Mouse (Mus musculus): ENCODE measurements around the gene Ccdc12.

Gene Ccdc12

DNA sequence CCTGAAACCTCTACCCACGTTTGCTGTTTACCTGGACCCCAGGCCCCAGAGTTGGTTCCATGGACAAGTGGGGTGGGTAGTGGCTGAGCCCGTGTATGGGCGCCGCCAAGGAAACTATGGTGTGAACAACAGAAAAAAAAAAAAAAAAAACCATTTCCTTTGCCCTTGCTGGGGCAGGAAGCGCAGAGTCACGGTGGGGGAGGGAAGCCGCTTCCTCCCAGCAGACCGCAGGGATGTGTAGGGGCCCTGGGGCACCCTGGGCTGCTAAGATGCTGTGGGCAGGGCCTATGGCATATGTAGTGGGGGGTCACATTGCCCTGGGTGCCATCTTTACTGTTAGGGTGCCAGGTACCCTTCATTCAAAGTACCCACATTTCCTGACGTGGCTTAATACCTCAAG, 11.1 kb upstream of the Ccdc12 start:
- DNase-seq (ENCODE audit: low read depth), result no peak

DNA sequence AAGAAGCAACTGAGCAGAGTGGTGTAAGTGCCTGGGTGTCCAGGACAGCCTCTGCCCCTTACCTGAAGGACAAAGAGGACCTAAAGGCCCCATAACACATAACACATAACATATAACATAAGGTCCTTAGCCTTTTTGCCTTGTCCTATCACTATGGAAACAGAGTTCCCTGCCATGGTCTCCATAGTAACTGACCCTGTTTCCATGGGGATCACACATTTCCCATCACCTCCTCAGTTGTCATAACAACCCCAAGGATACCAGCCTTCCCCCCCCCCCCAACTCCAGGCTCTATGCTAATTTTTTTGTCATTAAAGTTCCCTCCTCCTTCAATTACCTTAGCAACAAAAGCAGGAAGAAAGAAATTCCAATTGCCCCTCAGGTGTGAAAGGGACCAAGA, 6.5 kb upstream of the Ccdc12 start:
- no peak for DNase-seq (ENCODE audit: low read depth)

DNA sequence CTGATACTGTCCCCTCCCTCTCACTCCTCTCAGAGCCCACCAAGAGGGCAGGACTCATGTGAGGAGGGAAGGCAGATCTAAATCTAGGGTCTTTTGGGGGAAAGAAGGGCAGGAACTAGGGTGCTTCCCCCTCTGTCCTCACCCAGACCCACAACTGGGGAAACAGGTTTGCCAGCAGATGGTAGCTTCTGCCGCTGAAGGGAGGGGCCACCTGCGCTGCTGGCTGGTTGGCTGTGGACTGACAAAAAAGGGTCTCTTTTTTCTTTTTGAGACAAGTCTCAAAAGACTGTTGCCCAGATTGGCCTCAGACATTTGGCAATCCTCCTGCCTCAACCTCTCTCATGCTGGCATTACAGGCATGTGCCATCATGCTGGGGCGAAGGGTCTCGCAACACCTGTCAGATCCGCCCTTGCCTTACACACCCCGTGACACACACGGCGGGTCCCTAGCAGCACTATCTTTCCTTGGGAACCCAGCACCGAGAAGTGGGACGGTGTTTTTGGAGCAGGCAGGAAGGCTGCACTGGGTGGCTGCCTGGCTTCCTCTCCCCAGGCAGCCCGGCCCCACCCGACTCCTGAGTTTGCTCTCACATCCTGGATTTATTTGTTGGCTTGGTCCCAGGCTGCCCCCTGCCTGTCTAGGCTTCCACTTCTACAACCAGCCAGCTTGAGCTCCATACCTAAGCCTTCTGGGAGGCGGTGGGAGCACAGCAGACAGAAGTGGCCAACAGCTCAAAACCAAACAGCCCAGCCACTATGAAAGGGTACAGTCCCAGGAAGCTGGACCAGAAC, 4.2 kb upstream of the Ccdc12 start:
- DNase-seq (ENCODE audit: low read depth), result no peak

DNA sequence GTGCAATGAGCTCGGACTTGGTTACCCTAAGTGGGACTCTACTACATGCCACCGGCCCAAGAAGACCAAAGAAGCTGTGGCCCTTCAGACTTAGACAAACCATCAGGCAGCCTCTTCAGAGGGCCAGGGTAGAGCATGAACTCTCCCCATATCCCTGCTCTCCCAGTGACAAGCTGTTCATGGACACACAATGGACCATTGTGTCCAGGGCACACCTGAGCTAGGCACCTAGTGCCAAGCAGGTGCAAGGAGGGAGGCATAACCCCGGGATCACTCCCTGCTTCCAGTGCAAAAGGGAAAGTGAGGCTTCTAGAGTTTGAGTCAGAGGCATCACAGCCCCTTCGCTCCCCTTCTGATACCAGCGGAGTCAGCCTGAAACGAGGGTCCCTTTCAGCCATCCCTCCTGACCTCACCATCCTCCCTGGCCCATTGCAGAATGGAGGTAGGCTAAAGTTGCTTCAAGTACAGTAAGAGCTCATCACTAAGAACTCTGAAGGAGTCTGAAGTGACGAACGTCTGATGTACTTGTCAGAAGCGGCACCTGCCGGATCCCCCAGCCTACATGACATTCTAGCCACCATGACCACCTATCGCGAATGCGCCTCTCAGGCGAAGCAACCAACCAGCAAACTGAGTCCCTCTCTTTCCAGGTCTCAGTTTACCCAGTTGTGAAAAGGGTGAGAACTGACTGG, 3.2 kb upstream of the Ccdc12 start:
- DNase-seq (ENCODE audit: low read depth), result no peak

DNA sequence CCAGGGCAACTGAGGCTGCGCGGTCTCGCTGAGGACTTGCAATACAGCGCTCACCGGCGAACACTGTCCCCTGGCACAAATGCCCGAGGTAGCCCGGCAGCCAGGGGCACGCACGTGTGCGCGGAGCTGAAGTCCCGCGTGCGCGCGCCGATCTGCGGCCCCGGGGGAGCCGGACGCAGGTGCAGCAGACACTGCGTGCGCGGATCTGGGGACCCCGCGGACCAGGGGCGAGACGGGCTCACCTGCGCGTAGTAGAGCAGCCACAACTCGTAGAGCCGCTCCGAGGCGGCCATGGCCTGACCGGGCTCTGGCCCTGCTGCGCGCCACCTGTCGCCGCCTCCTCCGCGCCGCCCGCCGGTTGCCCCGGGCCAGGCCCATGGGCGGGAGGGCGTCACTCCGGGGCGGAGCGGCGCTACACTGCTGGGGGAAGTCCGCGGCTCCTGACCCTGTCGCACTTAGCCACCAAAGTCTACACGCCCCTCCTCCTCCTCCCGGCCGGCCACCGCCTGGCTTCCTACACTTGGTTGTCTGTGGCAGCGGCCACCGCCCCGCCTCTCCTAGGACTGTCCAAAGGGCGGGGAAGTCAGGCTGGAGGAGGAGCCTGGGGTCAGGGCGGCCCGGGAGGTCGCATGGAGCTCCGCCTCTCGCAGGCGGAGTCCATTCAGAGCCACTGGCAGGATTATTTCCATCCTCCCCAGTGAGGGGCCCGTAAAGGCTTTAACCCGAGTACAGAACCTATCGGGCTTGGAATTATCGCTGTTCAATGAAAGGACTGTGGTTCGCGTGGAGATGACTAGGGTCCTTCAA, 2.4 kb upstream of the Ccdc12 start, which contains the start of gene Nbeal2:
Gene Nbeal2, minus strand, starts transcription at position 507 of the 807 bp plus-strand sequence.
- peak; percentile 46 for DNase-seq (ENCODE audit: low read depth)

DNA sequence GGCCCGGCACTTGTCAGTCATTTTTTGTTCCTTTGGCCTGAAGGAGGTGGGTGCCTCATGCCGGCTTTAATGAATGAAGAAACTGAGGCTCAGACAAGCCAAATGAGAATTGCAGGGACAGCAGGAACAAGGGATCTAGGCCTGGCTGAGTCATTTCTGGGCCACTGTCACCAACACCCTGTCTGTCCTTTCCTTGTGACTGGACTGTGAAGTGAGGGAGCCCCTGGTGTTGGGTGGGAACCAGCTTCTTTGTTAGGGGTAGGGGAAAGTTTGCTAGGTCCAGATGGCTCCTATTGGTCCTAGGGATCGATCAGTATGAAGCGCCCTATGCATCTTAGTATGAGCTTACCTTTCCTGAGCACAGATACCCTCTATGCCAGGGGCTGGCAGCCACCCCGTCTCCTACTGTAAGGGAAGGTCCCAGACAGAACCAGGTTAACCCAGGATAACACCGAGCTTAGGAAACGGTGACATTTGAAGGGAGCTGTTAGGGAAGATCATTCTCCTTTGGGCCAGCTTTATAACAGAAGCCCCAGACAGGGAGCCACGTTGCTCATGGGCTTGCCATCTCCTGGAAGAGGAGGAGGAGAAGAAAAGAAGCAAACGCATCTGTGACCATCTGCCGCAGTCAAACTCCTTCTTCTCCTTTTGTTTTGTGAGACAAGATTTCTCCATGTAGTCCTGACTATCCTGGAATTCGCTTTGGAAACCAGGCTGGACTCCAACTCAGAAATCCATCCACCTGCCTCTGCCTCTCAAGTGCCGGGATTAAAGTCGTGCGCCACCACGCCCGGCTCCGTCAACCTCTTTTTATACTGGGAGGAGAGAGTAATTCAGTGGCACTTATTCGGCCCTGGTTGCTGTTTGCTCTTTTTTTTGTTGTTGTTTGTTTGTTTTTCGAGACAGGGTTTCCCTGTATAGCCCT, 1.3 kb upstream of the Ccdc12 start:
- no peak for DNase-seq (ENCODE audit: low read depth)

DNA sequence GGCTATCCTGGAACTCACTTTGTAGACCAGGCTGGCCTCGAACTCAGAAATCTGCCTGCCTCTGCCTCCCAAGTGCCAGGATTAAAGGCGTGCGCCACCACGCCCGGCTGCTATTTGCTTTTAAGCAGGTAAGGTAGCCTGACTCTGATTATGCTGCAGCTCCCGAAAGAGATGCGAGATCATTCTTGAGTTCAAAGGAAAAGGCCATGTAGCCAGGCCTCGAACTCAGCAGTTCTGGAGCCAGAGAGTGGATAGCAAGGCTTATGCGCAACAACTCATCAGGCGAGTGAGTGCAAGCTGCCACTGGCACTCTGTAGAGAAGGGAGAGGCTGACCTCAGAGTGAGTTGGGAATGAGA, 674 bp upstream of the Ccdc12 start:
- no peak for DNase-seq (ENCODE audit: low read depth)

DNA sequence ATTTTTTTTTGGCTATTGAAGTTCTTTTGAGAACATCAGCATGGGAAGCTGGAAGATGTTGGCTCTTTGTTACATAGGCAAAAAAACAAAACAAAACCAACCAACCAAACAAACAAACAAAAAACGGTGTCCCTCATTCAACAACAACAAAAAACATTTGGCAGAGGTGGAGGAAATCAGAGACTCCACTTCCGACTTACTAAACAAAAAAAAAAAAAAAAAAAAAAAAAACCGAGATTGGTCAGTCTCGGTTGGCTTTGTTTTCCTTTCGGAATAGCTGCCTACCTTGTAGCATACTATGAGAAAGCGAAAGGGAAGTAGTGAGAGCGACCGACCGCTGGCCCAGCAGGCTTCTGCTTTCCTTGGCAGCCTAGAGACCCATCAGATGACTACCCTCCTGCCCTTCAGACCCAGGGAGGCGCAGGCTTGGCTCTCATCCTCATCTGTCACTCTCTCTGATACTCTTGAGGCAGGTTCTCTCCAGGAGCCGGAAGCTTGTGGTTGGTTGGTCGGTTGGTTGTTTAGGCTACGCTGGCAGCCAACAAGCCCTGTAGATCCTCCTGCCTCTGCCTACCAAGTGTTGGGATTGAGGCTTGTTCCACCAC, 1.3 kb downstream of the Ccdc12 start:
- no peak for DNase-seq (ENCODE audit: low read depth)

DNA sequence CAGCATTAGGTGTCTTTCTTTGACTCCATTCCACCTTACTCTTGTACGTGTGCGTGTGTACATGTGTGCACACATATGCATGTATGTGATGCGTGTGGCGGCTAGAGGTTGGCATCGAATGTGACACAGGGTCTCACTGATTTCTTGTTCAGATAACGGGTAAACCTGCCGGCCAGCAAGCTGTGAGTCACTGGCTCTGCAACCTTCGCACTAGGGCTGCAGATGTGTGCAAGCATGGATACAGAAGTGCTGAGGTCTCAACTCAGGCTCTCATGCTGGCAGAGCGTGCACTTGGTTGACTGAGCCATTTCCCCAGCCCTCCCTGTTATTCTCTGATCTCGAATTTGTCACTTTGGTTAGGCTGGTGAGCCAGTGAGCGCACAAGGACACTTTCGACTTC, 3.2 kb downstream of the Ccdc12 start:
- DNase-seq (ENCODE audit: low read depth), result no peak

DNA sequence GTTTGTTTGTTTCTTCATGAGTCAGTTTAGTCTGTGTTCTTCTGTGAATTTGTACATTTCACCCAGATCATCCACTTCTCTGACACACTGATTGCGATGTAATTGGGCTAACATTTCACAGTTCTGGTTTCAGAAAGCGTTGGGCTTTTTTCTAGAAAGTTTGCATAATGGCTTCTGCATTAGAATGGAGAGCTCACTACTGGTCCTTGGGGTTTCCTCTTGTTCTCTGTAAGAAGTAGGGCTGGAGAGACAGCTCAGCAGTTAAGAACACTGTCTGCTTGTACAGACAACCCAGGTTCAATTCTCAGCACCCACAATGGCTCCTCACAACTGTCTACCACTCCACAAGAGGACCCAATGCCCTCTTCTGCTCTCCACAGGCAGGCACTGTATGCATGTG, 3.9 kb downstream of the Ccdc12 start:
- DNase-seq (ENCODE audit: low read depth), result no peak

DNA sequence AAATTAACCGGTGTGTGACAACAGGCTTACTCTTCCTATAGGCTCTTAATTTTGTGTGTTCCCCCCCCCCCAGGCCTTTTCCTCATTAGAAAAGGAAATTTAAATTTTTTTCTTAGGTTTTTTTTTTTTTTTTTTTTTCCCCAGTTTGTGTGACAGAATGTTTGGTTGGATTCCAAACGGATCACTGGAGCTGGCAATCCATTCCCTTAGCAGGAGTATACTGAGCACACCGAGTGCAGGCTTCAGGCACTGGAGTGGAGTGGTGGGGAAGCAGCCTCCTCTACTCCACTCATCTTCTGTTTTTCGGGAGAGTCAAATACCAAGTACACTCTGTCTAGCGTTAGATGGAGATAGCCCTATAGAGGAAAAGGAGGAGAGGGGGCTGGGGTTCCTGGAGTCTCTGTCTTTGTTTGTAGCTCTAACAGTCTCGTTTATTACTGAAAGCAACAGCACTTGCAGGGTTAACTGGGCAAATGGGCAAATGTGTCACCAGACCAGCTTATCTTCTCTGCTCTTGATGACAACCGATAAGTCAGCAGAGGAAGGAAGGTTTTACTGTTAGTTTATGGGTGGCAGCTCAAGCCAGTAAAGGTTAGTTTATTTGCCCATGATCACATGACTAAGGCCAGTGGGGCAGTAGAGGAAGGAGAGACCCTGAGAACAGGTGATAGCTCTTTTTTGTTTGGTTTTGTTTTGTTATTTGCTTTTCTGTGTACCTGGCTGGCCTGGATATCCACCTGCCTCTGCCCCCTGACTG, 4.7 kb downstream of the Ccdc12 start:
- DNase-seq (ENCODE audit: low read depth), result no peak

DNA sequence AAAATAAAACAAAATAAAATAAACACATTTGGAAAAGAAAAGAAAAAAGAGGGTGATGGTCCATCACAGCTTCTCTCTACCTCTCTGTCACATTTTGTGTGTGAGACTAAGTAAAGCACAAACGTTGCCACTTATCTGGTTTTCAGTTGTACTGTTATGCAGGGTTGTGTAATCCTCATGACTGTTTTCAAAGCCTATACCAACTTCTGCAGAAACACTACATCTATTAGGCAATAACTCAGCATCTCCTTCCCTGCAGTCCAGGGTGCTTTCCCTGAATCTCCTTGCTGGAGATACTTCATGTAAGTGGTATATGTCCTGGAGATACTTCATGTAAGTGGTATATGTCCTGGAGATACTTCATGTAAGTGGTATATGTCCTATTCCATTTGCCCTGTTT, 6.5 kb downstream of the Ccdc12 start:
- no peak for DNase-seq (ENCODE audit: low read depth)

DNA sequence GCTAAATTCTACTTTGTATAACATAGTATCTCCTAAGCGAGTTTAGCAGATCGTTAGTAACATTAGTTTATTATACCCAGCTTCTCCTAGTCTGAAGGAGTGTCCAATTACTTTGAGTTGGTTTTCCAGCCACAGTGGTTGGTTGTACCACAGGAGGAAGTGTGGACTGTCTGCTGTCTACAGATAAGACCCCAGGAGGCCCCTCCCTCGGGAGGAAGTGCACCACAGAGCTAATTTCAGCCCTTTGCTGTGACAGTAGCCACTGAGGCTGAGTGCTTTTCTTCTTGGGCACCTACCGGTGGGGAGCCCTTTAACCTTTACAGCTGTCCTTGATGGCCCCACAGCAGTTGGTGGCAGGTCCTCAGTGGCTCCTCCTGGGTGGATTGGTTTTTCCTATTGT, 9.6 kb downstream of the Ccdc12 start:
- DNase-seq (ENCODE audit: low read depth), result no peak

DNA sequence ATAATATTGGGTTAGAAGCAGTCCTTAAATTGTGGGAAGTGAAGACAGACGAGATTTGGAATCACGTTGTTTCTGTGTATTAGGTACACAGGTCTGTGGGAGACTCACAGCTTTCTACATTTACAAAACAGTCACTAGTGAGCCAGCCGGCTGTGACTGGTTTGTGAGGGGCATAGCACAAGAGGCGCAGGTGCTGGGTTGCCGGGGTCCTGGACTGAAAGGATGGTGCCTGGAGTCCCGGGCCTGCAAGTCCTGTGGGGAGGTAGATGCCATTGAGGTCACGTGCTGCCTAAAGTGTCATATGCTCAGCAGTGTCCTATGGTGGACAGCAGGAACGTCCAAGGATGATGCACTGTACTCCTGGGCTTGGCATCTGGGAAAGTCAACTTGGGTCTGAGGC, 10.1 kb downstream of the Ccdc12 start:
- no peak for DNase-seq (ENCODE audit: low read depth)

DNA sequence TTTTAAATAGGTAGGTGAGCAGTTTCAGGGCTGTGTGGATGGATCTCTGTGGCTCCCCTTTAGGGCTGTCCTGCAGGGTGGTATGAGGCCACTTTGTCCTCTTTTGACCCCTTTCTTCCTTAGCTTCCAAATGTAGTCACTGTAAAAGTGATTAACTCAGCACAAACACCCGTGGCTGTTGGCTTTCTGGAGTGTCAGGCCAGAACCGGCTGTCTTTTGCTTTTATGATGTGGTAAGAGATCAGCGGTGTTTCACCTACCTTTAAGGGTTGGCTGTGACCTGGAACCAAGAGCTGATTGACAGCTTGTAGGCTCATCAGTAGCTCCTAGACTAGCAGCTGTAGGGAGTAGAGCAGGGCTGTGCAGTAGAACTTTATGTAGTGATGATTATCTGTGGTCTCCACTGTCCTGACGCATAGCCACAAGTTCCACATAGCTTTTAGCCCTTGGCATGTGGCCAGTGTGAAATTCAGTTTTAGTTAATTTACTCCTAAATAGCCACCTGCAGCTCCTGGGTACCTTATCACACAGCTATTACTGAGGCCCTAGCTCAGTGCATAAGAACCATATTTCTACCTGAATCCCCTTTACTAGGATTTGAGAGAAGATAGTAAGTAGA, 11.0 kb downstream of the Ccdc12 start:
- DNase-seq (ENCODE audit: low read depth), result no peak

DNA sequence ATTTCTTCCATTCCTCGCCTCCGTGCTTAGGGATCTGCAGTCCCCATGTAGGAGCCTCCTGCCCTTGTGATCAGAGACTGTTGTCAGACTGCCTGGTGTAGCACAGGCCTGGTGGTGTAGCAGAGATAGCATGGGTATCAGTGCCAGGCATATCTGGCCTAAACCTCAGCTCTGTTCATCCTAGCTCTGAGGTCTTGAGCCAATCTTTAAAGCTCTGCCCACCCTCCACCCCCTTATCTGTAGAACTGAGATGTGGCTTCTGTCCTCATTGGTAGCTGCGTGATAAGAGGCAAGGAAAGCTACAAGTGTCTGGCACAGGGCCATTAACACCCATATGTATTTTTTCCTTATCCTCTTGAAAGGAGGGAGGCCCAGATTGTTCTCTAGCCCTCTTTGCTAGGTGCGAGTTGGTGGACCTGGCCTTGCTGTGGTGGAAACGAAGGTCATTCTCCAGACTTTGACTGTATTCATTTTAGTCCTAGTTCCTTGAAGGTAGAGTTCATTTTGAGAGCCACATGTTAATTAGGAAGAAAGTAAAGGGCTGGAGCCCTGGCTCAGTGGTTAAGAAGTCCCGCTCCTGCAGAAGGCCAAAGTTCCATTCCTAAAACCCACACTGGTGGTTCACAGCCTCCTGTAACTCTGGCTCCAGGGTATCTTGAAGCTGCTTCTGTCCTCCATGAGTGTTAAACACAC, 12.4 kb downstream of the Ccdc12 start:
- DNase-seq (ENCODE audit: low read depth), result no peak

DNA sequence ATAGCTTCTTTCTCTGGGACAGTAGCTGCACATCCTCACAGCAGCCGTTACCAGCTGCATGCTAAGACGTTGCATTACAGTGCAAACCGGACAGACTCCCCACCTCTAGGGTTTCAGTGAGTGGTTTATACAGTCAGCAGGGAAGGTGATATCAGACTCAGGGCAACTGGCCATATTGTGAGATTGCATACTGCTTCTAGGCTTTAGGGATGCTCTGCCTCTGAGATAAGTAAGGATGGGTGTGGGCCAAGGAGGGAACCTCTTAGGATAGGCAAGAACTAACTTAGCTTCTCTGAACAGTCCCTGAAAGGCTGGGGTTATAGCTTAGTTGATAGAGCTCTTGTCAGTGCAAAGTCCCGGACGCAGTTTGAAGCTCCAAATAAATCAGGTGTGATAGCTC, 13.5 kb downstream of the Ccdc12 start:
- DNase-seq (ENCODE audit: low read depth), result no peak

DNA sequence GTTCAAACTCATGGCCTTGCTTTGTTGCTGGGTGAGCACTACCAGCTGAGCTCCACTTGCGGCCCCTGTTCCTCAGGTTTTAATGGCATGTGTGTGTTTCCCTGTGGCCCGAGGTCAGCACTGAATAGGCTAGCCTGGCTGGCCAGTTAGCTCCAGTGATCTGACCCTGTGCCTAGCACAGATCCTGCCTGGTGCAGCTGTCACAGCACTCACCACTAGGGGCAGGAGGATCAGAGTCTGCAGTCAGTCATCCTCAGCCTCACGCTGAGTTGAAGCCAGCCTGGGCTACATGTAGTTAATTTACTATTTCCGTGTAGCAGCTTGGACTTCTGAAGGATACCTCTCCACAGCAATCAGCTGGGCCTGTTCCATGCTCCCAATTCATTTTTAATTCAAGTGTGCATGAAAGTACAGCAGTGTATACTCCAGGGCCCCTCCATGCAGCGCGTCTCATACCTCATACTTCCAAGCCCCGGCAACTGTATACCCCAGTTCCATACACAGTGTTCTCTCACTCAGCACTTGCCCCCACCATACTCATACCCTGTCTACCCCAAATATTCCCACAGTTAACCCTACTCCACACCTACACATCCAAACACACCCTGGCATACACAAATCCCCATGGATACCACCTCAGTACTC, 16.3 kb downstream of the Ccdc12 start:
- no peak for DNase-seq (ENCODE audit: low read depth)

DNA sequence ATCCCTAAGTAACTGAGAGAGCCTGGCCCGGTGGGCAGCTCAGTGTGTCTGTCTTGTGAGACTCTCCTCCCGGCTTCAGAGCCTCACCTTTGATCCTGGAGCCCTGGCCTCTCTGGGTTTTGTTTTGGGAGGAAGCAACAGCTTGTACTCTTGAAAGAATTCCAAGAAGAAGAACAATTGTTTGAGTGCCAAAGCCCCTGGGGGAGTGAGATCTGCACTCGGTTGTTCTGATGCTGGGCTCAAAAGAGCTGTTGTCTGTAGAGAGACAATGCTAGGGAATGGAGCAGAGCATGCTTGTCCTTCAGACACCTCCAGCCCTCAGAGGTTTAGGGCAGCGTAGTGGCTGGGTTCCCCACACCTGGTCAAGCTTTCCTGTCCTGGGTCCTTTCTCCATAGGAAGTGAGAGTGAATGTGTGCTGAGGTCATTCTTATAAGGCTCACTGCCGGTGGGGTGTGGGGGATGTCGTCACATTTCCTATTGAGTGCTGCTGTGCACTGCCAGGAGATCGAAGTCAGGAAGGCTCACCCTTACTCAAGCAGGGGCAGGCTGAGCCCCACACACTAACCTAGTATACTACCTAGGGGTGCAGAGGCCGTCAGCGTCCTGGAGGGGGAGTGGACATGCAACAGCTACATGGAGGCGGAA, 16.9 kb downstream of the Ccdc12 start:
- no peak for DNase-seq (ENCODE audit: low read depth)

Measured in fibroblast of lung, adult 2 months (primary cell).